Mouse (Mus musculus) forebrain, embryonic 15.5 days (tissue): ENCODE results near the gene Uggt2. TPM values are rescaled to one million over a fixed set of nuclear protein-coding genes. Genes with fewer than 3 reads are reported as not detected.

Experiments
- ATAC-seq: fragments of 200-750 bp; cut with Nextera tagmentation; replicated peaks from 2 replicates; pipeline ENCODE4 v1.8.0; 2017; ENCODE audit warnings: mild to moderate bottlenecking, moderate TSS enrichment, moderate library complexity
- H3K27ac ChIP-seq: fragments of 300-500 bp; sonication (generic); replicated peaks from 2 replicates; pipeline ENCODE4 v1.5.1; 2015; ENCODE audit warnings: mild to moderate bottlenecking, inconsistent platforms
- H3K27me3 ChIP-seq: fragments of 300-500 bp; sonication (generic); 2 replicates; pipeline ENCODE4 v1.6.1; 2015; ENCODE audit warnings: inconsistent platforms
- H3K36me3 ChIP-seq: fragments of 300-500 bp; sonication (generic); 2 replicates; pipeline ENCODE4 v1.6.1; 2015; ENCODE audit warnings: mild to moderate bottlenecking, inconsistent platforms
- H3K4me1 ChIP-seq: fragments of 300-500 bp; sonication (generic); 2 replicates; pipeline ENCODE4 v1.6.1; 2015; ENCODE audit warnings: inconsistent platforms
- H3K4me2 ChIP-seq: fragments of 300-500 bp; sonication (generic); replicated peaks from 2 replicates; pipeline ENCODE4 v1.6.1; 2015; ENCODE audit warnings: mild to moderate bottlenecking, inconsistent platforms
- H3K4me3 ChIP-seq: fragments of 300-500 bp; sonication (generic); 2 replicates; pipeline ENCODE4 v1.5.1; 2015; ENCODE audit warnings: mild to moderate bottlenecking, inconsistent platforms
- H3K9ac ChIP-seq: fragments of 300-500 bp; sonication (generic); replicated peaks from 2 replicates; pipeline ENCODE4 v1.6.1; 2015; ENCODE audit warnings: mild to moderate bottlenecking, inconsistent platforms
- H3K9me3 ChIP-seq: fragments of 300-500 bp; sonication (generic); 2 replicates; pipeline ENCODE4 v1.6.1; 2016; ENCODE audit warnings: inconsistent platforms
- WGBS: fragments of 180-500 bp; shearing (Covaris S2); methylation state at CpG from one replicate; pipeline ENCODE4 v1.1.7; 2015; ENCODE audit warnings: mixed read lengths; 5-methylcytosine and 5-hydroxymethylcytosine counted together
- polyA plus RNA-seq: library from polyadenylated mRNA; unstranded; fragments of >200 nt; fragmentation: Nextera tagmentation; extraction: Ambion mirVana; gene quantifications from 2 replicates; pipeline ENCODE4 v1.2.1, GENCODE M21; 2015

The Uggt2 gene
- polyA plus RNA-seq, 1 experiment from 2014 or later, result 12.9 TPM

DNA sequence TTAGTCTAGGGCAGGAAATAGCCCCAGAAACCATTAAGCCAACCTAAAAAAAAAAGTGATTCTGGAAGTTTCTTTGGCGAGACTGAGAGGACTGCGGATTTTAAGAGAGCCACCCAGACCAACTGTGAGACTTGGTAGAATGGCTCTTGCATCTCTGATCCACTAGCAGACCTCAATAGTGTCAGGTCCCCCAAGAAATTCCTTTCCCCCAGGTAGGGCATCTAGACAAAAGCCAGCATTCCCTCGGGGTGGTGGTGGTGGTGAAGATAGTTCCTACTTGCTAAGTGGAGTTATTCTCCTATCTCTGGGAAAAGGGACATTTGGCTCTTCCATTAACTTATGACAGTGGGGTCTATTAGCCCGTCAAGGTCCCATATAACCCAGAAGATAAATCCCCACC lies 162.3 kb downstream of the Uggt2 start:
- Histone ChIP-seq H3K4me2 (peak overlapping the region; percentile 71), H3K27ac (peak overlapping the region; percentile 82; the same call in 1 of the 2 replicates), H3K27me3 (no peaks in the 10 kb centered on the region), H3K9me3 (no peaks in the 10 kb centered on the region), H3K4me3 (peak overlapping the region; percentile 62), H3K9ac (peak overlapping the region; percentile 66), H3K36me3 (no peaks in the 10 kb centered on the region), H3K4me1 (peaks cover 21% of the 10 kb centered on the region)
- ATAC-seq, result no peak; the same call in 1 of the 2 replicates
- WGBS, result 36% methylated on average over 4 of the region's 4 CpGs

DNA sequence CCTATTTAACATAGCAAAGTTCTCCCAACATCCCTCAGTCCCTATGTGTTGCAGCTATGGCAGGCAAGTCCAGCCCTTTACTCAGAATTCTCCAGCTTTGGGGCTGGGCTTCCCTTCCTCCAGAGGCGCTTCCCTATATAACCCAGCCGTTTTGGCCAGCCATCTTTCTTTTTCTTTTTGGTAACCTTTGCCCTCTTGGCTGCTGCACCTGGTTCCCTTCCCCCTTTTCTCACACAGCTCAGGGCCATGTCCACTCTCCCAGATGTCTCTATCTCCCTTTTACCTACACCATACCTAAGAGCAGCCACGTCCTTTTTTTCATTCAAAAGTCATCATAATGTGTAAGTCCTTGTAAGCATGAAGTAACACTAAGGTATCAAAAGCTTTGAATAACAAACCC lies 163.0 kb downstream of the Uggt2 start:
- no peak overlapping the region for H3K4me3 ChIP-seq
- no peak overlapping the region for H3K27ac ChIP-seq
- no peaks in the 10 kb centered on the region for H3K27me3 ChIP-seq
- no peaks in the 10 kb centered on the region for H3K36me3 ChIP-seq
- H3K9me3 ChIP-seq, result no peaks in the 10 kb centered on the region
- ATAC-seq, result no peak
- WGBS, result 65% methylated on average over 3 of the region's 3 CpGs
- H3K9ac ChIP-seq, result no peak overlapping the region
- H3K4me2 ChIP-seq, result no peak overlapping the region
- H3K4me1 ChIP-seq, result peaks cover 21% of the 10 kb centered on the region

Other genes starting within 250 kb of the Uggt2 start
- 40.8 and 41.4 TPM in 2 replicates for gene Dzip1, start 174.0 kb downstream of the Uggt2 start, polyA plus RNA-seq
- gene Dnajc3, start 161.5 kb downstream of the Uggt2 start, polyA plus RNA-seq, result 17.9 and 19.0 TPM in 2 replicates
- gene Hs6st3, start 38.9 kb upstream of the Uggt2 start, polyA plus RNA-seq, result 1.0 and 1.4 TPM in 2 replicates